ENCODE assay signal across 7 mouse cellular contexts in the genomic region with DNA sequence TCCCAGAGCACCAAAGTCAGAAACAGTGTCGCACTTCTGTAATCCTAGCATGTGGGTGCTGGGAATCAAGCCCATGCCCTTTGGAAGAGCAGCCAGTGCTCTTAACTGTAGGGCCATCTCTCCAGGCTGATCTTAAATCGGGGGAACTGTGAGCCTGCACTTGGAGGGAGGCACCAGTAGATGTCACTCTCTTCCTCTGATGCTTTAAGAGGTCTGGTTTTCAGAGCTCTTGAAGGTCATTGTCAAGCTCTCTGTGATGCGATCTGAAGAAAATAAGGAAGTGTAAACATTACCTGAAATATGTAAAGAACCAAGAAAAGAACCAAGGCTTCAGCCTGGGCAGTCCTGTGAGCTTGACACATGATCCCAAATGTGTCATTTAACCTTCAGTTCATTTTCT. TPM values are rescaled to one million over a fixed set of nuclear protein-coding genes. Genes with fewer than 3 reads are reported as not detected.
DNase-seq lines count a peak whose midpoint lies in the region; ATAC-seq and TF ChIP-seq lines count a peak whose summit lies in the region.

No protein-coding gene starts in this region.

- no peak overlapping the region for H3K27ac ChIP-seq in embryonic facial prominence, embryonic 11.5 days (replicated peaks; ENCODE audit: low read depth, low read length)
- no peak overlapping the region for H3K27ac ChIP-seq in kidney, adult 2 months (ENCODE audit: insufficient read depth, low read depth, low read length)
- no peak overlapping the region for H3K27ac ChIP-seq in liver, embryonic 14.5 days

- TF ChIP-seq CTCF in kidney, adult 2 months (conservative IDR thresholded peaks at IDR 0.05; ENCODE audit: insufficient read depth, insufficient read length, low read depth, low read length), result peak; percentile 79
- peak; percentile 70 for TF ChIP-seq CTCF in liver, embryonic 14.5 days (IDR thresholded peaks at IDR 0.05; ENCODE audit: low read depth)

- TF ChIP-seq POLR2A in kidney, adult 2 months (IDR thresholded peaks at IDR 0.05; ENCODE audit: low read depth, low read length), result no peak

- TF ChIP-seq EP300 in liver, embryonic 14.5 days (IDR thresholded peaks at IDR 0.05; ENCODE audit: low read depth), result no peak

- no peak overlapping the region for H3K4me3 ChIP-seq in embryonic facial prominence, embryonic 11.5 days (ENCODE audit: low read depth, low read length)
- no peak overlapping the region for H3K4me3 ChIP-seq in kidney, adult 2 months (ENCODE audit: insufficient read depth, low read depth, low read length)
- H3K4me3 ChIP-seq in liver, embryonic 14.5 days (ENCODE audit: insufficient read depth in 1 of 2, low read depth in 2 of 2, low read length in 2 of 2), result no peak overlapping the region

- H3K36me3 ChIP-seq in embryonic facial prominence, embryonic 11.5 days (replicated peaks; ENCODE audit: control insufficient read depth, insufficient read depth, low read depth, low read length), result no peaks in the 10 kb centered on the region
- H3K36me3 ChIP-seq in kidney, adult 2 months (ENCODE audit: control insufficient read depth, insufficient read depth, low read length), result no peaks in the 10 kb centered on the region
- H3K36me3 ChIP-seq in liver, embryonic 14.5 days (replicated peaks; ENCODE audit: control insufficient read depth, insufficient read depth, low read depth), result no peaks in the 10 kb centered on the region

- no peak overlapping the region for H3K9ac ChIP-seq in embryonic facial prominence, embryonic 11.5 days (replicated peaks; ENCODE audit: low read length)
- no peak overlapping the region for H3K9ac ChIP-seq in liver, embryonic 14.5 days (replicated peaks)

- no peak for ATAC-seq in embryonic facial prominence, embryonic 11.5 days (replicated peaks; ENCODE audit: insufficient number of reproducible peaks, low FRiP score, low TSS enrichment, low read depth)
- ATAC-seq in liver, embryonic 14.5 days (ENCODE audit: insufficient read depth), result no peak

- H3K4me1 ChIP-seq in embryonic facial prominence, embryonic 11.5 days (ENCODE audit: control insufficient read depth, insufficient read depth, low read length), result no peaks in the 10 kb centered on the region
- H3K4me1 ChIP-seq in kidney, adult 2 months (ENCODE audit: control insufficient read depth, insufficient read depth, low read length), result no peaks in the 10 kb centered on the region
- H3K4me1 ChIP-seq in liver, embryonic 14.5 days (replicated peaks; ENCODE audit: control insufficient read depth in 2 of 2, insufficient read depth in 2 of 2, low read length in 1 of 2), result no peaks in the 10 kb centered on the region

- no peaks in the 10 kb centered on the region for H3K9me3 ChIP-seq in embryonic facial prominence, embryonic 11.5 days (replicated peaks; ENCODE audit: control insufficient read depth, low read length)
- H3K9me3 ChIP-seq in liver, embryonic 14.5 days (ENCODE audit: control insufficient read depth, low read length), result no peaks in the 10 kb centered on the region

- no peak overlapping the region for H3K4me2 ChIP-seq in embryonic facial prominence, embryonic 11.5 days (ENCODE audit: low read depth, low read length)
- H3K4me2 ChIP-seq in liver, embryonic 14.5 days (ENCODE audit: low read depth), result no peak overlapping the region

- 15% methylated on average over 3 of the region's 3 CpGs for WGBS in embryonic facial prominence, embryonic 11.5 days
- WGBS in kidney, adult 2 months, result 9% methylated on average over 3 of the region's 3 CpGs
- WGBS in liver, embryonic 14.5 days (ENCODE audit: insufficient replicate concordance), result 7% methylated on average over 3 of the region's 3 CpGs

- peak; percentile 27 for DNase-seq in urinary bladder, postnatal 14 days (ENCODE audit: low spot score)
- DNase-seq in urinary bladder, adult 18-20 months (ENCODE audit: low spot score in 2 of 2), result no peak
- DNase-seq in adrenal gland, postnatal 14 days, result peak; percentile 49
- DNase-seq in embryonic facial prominence, embryonic 11.5 days (ENCODE audit: low spot score), result peak; percentile 78
- DNase-seq in kidney, adult 2 months, result peak; percentile 49
- DNase-seq in liver, embryonic 14.5 days (ENCODE audit: low read depth in 3 of 3, low spot score in 3 of 3), result peak in 1 of 3 experiments; percentile 26
- peak; percentile 60 for DNase-seq in retina, postnatal 7 days (ENCODE audit: low read depth, low spot score)

- no peaks in the 10 kb centered on the region for H3K27me3 ChIP-seq in embryonic facial prominence, embryonic 11.5 days (ENCODE audit: control insufficient read depth, insufficient read depth, low read length)
- no peaks in the 10 kb centered on the region for H3K27me3 ChIP-seq in kidney, adult 2 months (replicated peaks; ENCODE audit: control insufficient read depth, insufficient read depth, low read length)
- H3K27me3 ChIP-seq in liver, embryonic 14.5 days (ENCODE audit: control insufficient read depth, insufficient read depth, low read length), result no peaks in the 10 kb centered on the region

RNA-seq across cellular contexts. Expression of a gene that starts 23.3 kb away (rescaled TPM):
- 30.0 and 32.6 TPM in 2 replicates for total RNA-seq in adrenal gland, postnatal 14 days (2021)
- 32.0 and 34.3 TPM in 2 replicates for polyA plus RNA-seq in embryonic facial prominence, embryonic 11.5 days (2014; fragmentation: Nextera tagmentation; extraction: Ambion mirVana)
- polyA plus RNA-seq in kidney, adult 2 months (2012; rRNA removed), result 18.0 and 18.1 TPM in 2 replicates
- 0.89 and 1.1 TPM in 2 replicates for polyA plus RNA-seq in liver, embryonic 14.5 days (2012; rRNA removed)
- polyA plus RNA-seq in liver, embryonic 14.5 days (2014; fragmentation: Nextera tagmentation; extraction: Ambion mirVana), result 1.2 TPM in 2 replicates

RNA-seq across cellular contexts. Expression of a gene that starts 51.0 kb away (rescaled TPM):
- total RNA-seq in adrenal gland, postnatal 14 days (2021), result 7.0 and 7.3 TPM in 2 replicates
- 0.85 and 1.0 TPM in 2 replicates for polyA plus RNA-seq in embryonic facial prominence, embryonic 11.5 days (2014; fragmentation: Nextera tagmentation; extraction: Ambion mirVana)
- polyA plus RNA-seq in kidney, adult 2 months (2012; rRNA removed), result 7.1 and 7.5 TPM in 2 replicates
- 0.52 and 0.93 TPM in 2 replicates for polyA plus RNA-seq in liver, embryonic 14.5 days (2012; rRNA removed)
- polyA plus RNA-seq in liver, embryonic 14.5 days (2014; fragmentation: Nextera tagmentation; extraction: Ambion mirVana), result 0.41 and 0.51 TPM in 2 replicates

Comparison
In these comparisons a context has a peak if more than half of its experiments do, and no peak if none do; other contexts are left out.
1. DNase-seq: peak in urinary bladder, postnatal 14 days (single experiment), adrenal gland, postnatal 14 days (single experiment), embryonic facial prominence, embryonic 11.5 days (single experiment), kidney, adult 2 months (single experiment) and retina, postnatal 7 days (single experiment); none in urinary bladder, adult 18-20 months (0 of 2).